Mouse (Mus musculus) liver, embryonic 14.5 days (tissue): ENCODE measurements at regions not wholly inside any gene's neighbourhood (a gene's known extent, or its start where the extent isn't known, plus 50 kb on each side); places are given as distances from the start of the nearest gene placed in this dataset.

ENCODE experiments used
- CTCF ChIP-seq: IDR thresholded peaks from 2 replicates; pipeline ENCODE4 v1.5.1; 2016; ENCODE audit warnings: antibody characterized with exemption, low read depth, control low read depth
- EP300 ChIP-seq: IDR thresholded peaks from 2 replicates; pipeline ENCODE4 v1.6.1; 2016; ENCODE audit warnings: antibody characterized with exemption, low read depth

DNA sequence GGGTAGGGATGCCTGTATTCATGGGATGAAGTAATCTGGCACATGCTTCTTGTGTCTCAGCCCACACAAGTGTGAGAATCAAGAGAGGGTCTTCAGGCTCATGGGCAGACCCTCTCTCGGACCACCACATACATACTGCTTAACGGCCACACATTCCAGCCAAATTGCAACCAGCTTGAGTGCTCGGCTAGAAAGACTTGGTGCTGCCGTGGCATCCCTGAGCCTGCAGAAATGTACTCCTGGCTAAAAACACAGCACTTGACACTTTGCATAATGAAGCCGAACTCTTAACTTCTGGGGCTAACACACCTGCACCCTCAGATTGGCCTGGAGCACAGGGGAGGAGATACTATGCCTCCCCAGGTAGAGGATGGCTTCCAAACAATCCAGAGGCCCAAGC, 461.6 kb upstream of the 3110018I06Rik start:
- TF ChIP-seq CTCF (no peak), EP300 (no peak)
